Mouse (Mus musculus) MEL (cell line): ENCODE measurements around the gene Nrcam.

ENCODE experiments used
- EP300 ChIP-seq, 2 experiments: IDR thresholded peaks; 2 replicates each; pipeline ENCODE4 v1.6.1; 2011; ENCODE audit warnings: improper control_type of control experiment in 2 of 2, low read length in 2 of 2, low read depth in 1 of 2, mild to moderate bottlenecking in 1 of 2
- MAZ ChIP-seq: IDR thresholded peaks from 2 replicates; pipeline ENCODE4 v1.6.1; 2012; ENCODE audit warnings: low read depth, mild to moderate bottlenecking, inconsistent platforms, low read length, improper control_type of control experiment
- POLR2A ChIP-seq, 2 experiments: IDR thresholded peaks; 2 replicates each; pipeline ENCODE4 v1.6.1; 2011 to 2012; ENCODE audit warnings: low read length in 2 of 2, mild to moderate bottlenecking in 2 of 2, control low read depth in 1 of 2, improper control_type of control experiment in 1 of 2, low read depth in 1 of 2, moderate library complexity in 1 of 2; ENCODE audit not compliant: control insufficient read depth in 1 of 2, insufficient read depth in 1 of 2, poor library complexity in 1 of 2
- POLR2AphosphoS2 ChIP-seq: IDR thresholded peaks from 2 replicates; pipeline ENCODE4 v1.6.1; 2011; ENCODE audit warnings: low read length, improper control_type of control experiment
- UBTF ChIP-seq: IDR thresholded peaks from 2 replicates; pipeline ENCODE4 v1.6.1; 2012; ENCODE audit warnings: low read depth, mild to moderate bottlenecking, inconsistent platforms, low read length, improper control_type of control experiment, moderate library complexity, borderline replicate concordance; ENCODE audit not compliant: insufficient read depth

GRCm38 (mm10) chr12:44425040-44425439, 96.4 kb downstream of the Nrcam start:
- TF ChIP-seq POLR2A (IDR thresholded peaks at IDR 0.05; ENCODE audit: control insufficient read depth in 1 of 2, insufficient read depth in 1 of 2, low read depth in 1 of 2, low read length in 2 of 2, poor library complexity in 1 of 2) (no peak), POLR2AphosphoS2 (no peak), EP300 (IDR thresholded peaks at IDR 0.05; ENCODE audit: low read depth in 1 of 2, low read length in 2 of 2) (no peak), MAZ (no peak), UBTF (no peak)
